Mouse (Mus musculus) T-cell, adult 66 days (primary cell): ENCODE results near the gene Cep44. TPM values are rescaled to one million over a fixed set of nuclear protein-coding genes. Genes with fewer than 3 reads are reported as not detected.

ENCODE experiments used
- total RNA-seq, 2 experiments: library from RNA; stranded (reverse); gene quantifications; 3 replicates in 1 of 2; 4 replicates in 1 of 2; pipeline ENCODE4 v1.2.4; 2023

Cep44 gene
- 10 to 100 TPM; 38.1 to 40.7 TPM for total RNA-seq

DNA sequence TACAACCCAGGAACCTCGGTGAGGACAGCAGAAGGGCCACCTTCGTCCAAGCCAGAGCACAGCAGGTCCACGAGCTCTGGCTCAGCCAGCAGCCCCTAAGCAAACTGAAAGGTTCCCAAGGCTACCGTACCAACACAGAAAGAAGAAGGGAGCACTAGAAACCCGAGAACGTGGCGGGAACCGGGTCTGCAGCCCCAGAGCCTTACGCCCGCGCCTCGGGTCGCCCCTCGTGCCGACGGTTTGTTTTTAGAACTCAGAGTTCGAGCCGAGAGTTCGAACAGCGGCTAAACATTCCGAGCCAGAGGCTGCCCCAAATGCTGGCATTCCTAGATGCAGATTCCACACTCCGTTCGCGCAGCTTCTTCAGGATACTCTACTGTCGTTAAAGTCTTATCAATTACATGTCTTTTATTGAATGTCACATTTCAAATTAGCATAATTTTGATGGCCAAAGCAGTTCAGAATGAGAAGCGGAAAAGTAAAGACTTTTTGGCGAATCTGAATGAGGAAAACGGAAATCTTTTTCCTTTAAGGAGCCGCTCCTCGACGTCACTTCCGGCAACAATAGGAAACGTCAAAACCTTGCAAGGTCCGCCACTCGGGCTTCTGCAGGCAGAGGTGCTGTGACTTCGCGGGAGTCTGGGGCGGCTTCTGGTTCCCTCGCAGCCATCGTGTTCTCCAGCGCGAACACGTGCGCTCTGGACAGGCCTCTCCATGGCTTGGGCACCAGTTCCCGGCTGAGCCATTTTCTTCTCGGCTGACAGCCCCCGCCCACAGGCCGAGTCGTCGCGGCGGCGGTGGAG, at the start of gene Cep44, which contains the start of gene Fbxo8:
TSS of gene Cep44 (minus strand) at position 490 of the 803 bp plus-strand sequence.
TSS of gene Fbxo8 (plus strand) at position 533 of the 803 bp plus-strand sequence.

Other genes with a start within 250 kb of the Cep44 start
- gene Fbxo8, start within 50 bp of the Cep44 start, total RNA-seq, result 10 to 100 TPM; 41.9 to 46.1 TPM